Mouse (Mus musculus) heart, postnatal 36 days (tissue): ENCODE data around the gene Lsm14b. TPM values are rescaled to one million over a fixed set of nuclear protein-coding genes. Genes with fewer than 3 reads are reported as not detected.
A peak's percentile ranks its signal among the peaks of the same experiment; 100 is the strongest.

ENCODE experiments used
- DNase-seq, 2 experiments: peaks; one replicate each; pipeline ENCODE4 v3.0.0; 2021 to 2022
- intact Hi-C: fragments of 180-260 bp; cut with DNase I; formaldehyde crosslinking; loops from one replicate; pipeline ENCODE4 v1.15.1; 2025
- total RNA-seq, 2 experiments: library from RNA; stranded (reverse); gene quantifications; 2 replicates each; pipeline ENCODE4 v1.2.3; 2021

The Lsm14b gene
- total RNA-seq, 2 experiments from 2014 or later, result 64.3 to 64.7 TPM

DNA sequence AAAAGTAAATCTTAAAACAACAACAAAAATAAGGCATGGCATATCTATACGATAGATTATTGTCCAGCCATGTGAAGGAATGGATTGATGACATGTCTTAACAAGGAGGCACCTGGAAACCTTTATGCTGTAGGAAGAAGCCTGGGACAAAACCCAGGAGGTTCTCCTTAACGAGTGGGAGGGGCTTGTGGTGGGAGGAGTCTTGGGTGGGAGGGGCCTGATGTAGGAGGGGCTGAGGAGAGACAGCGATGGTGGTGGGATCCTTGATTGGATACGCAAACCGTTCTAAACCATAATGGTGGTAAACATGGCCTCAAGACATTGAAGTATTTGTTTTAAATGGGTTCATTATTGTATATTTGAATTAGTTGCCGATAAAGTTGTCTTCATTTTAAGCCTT is 13.4 kb upstream of the Lsm14b start:
- no peak for DNase-seq
- intact Hi-C loops, result no loop called here

- DNase-seq, result no peak
- intact Hi-C loops, result no loop called here
Measured at GRCm38 (mm10) chr2:180013686-180014085, 11.1 kb upstream of the Lsm14b start.

- no peak for DNase-seq
- intact Hi-C loops, result no loop called here
Measured at GRCm38 (mm10) chr2:180017632-180018031, 7.2 kb upstream of the Lsm14b start.

GRCm38 (mm10) chr2:180018573-180018972 is 6.2 kb upstream of the Lsm14b start:
- no peak for DNase-seq
- intact Hi-C loops, result no loop called here

- intact Hi-C loops, result no loop called here
Measured at GRCm38 (mm10) chr2:180020091-180020661, 4.6 kb upstream of the Lsm14b start.

DNA sequence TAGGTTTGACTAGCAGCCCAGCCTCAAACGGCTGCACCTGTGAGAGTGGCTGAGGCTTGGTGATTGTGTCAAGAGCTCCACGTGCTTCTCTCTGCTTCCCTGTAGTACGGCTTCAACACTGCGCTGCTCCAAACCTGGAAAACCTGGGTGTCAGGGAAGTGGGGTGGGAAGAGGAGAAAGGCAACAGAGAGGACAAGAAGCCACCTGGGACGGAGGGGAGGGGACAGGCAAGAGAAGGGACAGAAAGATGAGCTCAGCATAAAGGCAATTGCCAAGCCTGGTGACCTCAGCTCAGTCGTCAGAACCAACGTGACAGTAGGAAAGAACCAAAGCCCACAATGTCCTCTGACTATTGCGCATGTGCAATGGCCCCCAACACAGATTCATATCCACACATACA is 3.9 kb upstream of the Lsm14b start:
- no peak for DNase-seq
- intact Hi-C loops, result no loop called here

More at GRCm38 (mm10) chr2:180020091-180020661, 4.6 kb upstream of the Lsm14b start:
- DNase-seq, result no peak

- intact Hi-C loops, result no loop called here
- no peak for DNase-seq
Measured at GRCm38 (mm10) chr2:180022751-180023150, 2.0 kb upstream of the Lsm14b start.

DNA sequence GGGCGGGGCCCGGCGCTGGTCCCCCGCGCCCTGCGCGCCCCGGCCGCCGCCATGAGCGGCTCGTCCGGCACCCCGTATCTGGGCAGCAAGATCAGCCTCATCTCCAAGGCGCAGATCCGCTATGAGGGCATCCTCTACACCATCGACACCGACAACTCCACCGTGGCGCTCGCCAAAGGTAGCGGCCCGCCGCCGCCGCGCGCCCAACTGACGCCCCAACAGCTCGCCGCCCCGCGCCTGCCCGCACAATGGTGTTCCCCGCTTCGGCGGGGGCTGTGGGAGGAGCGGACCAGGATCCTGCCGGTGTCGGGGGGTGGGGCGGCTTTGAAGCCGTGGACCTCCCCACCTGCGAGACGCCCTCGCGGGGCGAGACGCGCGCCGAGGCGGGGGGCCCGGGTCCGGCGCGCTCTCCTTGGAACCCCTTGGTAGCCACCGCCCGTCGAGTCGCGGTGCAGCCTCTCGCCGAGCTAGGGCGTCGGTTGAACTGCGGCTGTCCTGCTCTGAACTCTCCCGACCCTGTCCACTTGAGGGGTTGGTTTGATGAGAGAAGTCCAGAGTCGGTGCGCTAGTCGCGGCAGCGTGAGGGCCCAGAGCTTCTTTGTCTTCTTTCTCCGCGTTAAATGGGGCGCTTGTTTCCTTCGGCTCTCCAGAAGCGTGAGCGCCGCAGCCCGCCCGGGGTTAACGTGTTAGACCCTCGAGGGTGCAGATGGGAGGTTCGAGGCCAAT is 511 bp downstream of the Lsm14b start:
- intact Hi-C loops, result no loop called here
- peak in 1 of 2 experiments; percentile 36 for DNase-seq

- DNase-seq, result no peak
- intact Hi-C loops, result loop anchor here (2.0 kb wide), 1 partner anchor 15 kb away; no protein-coding TSS in a partner anchor
Measured at GRCm38 (mm10) chr2:180025861-180026200, 1.0 kb downstream of the Lsm14b start.

GRCm38 (mm10) chr2:180027768-180028167 is 3.0 kb downstream of the Lsm14b start:
- DNase-seq, result no peak
- intact Hi-C loops, result loop anchor here (2.0 kb wide), 1 partner anchor 13 kb away; no protein-coding TSS in a partner anchor

- no peak for DNase-seq
Measured at GRCm38 (mm10) chr2:180031270-180031669, 6.5 kb downstream of the Lsm14b start.

DNA sequence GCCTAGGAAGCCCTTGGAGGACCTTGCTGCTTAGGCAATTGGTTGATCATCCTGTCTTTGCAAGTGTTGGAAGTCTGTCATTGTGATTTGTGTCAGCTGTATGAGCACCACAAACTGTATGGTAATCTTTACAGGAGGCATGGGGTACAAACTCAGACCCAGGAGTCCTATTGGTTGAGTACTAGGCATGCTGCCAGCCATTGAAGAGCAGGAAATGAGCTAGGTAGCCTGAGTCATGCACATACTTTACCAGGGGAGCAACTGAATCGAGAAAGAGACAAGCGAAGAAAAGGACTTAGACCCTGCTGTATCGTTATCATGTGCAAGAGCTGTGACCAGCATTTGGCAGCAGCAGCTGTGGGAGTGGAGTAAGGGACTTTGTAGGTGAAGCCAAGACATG is 8.1 kb downstream of the Lsm14b start:
- no peak for DNase-seq
- intact Hi-C loops, result no loop called here

More at GRCm38 (mm10) chr2:180031270-180031669, 6.5 kb downstream of the Lsm14b start:
- intact Hi-C loops, result no loop called here

DNA sequence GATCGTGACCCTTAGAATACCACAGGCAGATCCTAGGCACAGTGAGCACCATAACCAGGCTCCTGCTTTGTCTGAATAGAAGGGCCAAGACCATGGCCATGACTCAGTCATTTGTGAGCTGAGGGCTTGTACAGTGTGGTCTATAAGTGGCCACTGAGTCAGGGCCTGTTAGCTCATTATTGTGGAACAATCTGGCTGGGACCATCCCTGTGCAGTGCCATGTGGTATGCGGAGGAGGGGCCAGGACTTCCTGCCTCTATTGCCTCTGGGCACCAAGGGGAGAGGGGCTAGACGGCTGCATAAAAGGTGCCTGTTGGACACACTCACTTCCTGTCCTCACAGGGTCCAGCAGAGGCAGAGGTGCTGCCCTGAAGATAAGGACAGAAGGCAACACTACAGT is 9.2 kb downstream of the Lsm14b start:
- no peak for DNase-seq
- intact Hi-C loops, result no loop called here

GRCm38 (mm10) chr2:180034753-180035152 is 10.0 kb downstream of the Lsm14b start:
- intact Hi-C loops, result no loop called here
- DNase-seq, result no peak

GRCm38 (mm10) chr2:180040406-180040805 is 15.6 kb downstream of the Lsm14b start:
- intact Hi-C loops, result loop anchor here (2.0 kb wide), 1 partner anchor 14 kb away; no protein-coding TSS in a partner anchor
- DNase-seq, result no peak

- intact Hi-C loops, result loop anchor here (2.0 kb wide), 2 partner anchors 15 to 65 kb away; partner anchors contain the start of gene Taf4
- DNase-seq, result peak; percentile 33 to 43
Measured at GRCm38 (mm10) chr2:180041577-180042255, 16.9 kb downstream of the Lsm14b start.

GRCm38 (mm10) chr2:180042256-180042857 is 17.6 kb downstream of the Lsm14b start, which contains the start of the genes Psma7 and Ss18l1:
Gene Psma7 (minus strand): TSS chr2:180042433.
Gene Ss18l1 (plus strand): TSS chr2:180042509.
- intact Hi-C loops, result loop anchor here (2.0 kb wide), 1 partner anchor 66 kb away; the partner anchor contains the start of gene Taf4

DNA sequence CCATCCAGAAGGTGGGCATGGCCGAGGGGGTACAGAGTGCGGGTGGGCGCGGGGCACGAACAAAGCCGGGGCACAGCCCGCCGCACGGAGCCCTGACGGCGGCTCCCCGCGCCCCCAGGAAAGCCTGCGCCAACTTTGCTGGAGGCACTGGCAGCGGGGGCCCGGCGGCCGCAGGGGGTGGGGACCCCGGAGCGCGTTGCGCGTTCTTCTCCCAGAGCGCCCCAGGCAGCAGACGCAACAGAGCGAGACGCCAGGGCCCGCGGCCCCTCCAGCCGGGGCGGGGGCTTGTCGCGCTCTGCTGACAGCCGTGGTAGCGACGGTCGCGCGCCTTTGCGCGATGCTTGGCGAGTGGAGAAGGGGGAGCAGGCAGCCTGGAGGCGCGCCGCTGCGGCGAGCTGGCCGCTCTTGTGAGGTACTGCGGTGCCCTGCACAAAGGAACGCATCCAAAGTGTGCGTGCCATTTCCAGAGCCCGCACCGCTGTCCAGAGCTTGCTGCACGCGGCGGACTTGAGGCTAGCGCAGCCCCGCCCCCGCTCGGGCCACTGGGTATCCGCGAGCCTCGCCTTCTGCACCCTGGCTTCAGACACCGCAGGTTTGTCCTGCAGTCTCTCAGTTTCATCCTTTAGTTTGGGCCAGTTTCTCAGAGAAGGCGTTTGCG is 18.2 kb downstream of the Lsm14b start:
- peak in 1 of 2 experiments; percentile 40 for DNase-seq
- intact Hi-C loops, result loop anchor here (2.0 kb wide), 1 partner anchor 66 kb away; the partner anchor contains the start of gene Taf4

More at GRCm38 (mm10) chr2:180042256-180042857, 17.6 kb downstream of the Lsm14b start, which contains the start of the genes Psma7 and Ss18l1:
- peak; percentile 87 to 92 for DNase-seq

- intact Hi-C loops, result loop anchor here (1.0 kb wide), 1 partner anchor 128 kb away; no protein-coding TSS in a partner anchor
- DNase-seq, result peak; percentile 30 to 41
Measured at GRCm38 (mm10) chr2:180045283-180045682, 20.5 kb downstream of the Lsm14b start.

- DNase-seq, result no peak
- intact Hi-C loops, result no loop called here
Measured at GRCm38 (mm10) chr2:180047580-180047979, 22.8 kb downstream of the Lsm14b start.
